8 mouse cellular contexts compared by ENCODE assay signal in the genomic region with DNA sequence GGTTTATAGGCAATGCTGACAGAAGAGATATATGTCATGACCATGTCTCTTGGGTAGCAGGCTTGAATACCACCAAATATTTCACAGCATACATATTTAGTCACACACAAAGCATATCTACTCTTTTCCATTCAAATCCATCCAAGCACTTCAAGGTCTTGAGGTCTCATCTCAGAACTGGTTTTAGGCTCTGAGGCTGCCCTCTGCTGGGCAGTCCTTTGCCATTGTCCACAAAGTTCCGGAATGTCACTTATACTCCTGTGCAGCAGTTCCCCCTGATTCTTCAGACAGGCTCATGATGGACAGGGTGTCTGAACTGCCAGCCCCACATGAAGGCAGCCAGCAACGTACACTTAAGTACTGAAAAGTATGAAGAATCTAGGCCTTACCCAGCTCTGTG. TPM values are rescaled to one million over a fixed set of nuclear protein-coding genes. Genes with fewer than 3 reads are reported as not detected.
DNase-seq lines count a peak whose midpoint lies in the region; ATAC-seq and TF ChIP-seq lines count a peak whose summit lies in the region.
"Had no signal": no experiment of that assay in that cellular context is flagged by ENCODE, and none has a peak within 500 bp of the region (broad histone marks: within the 10 kb centered on the region; RNA-seq: fewer than 3 reads in every experiment).

No protein-coding gene starts in this region.

- H3K27ac ChIP-seq in layer of hippocampus, adult 2 months = no peak overlapping the region
- no peak overlapping the region for H3K27ac ChIP-seq in lung, embryonic 14.5 days (ENCODE audit: low read depth)
- H3K27ac ChIP-seq: liver, embryonic 13.5 days had no signal

- H3K36me3 ChIP-seq in lung, embryonic 14.5 days (ENCODE audit: insufficient read depth) = peaks cover 32% of the 10 kb centered on the region

- no peak for TF ChIP-seq POLR2A in brain, embryonic 14.5 days (IDR thresholded peaks at IDR 0.05; ENCODE audit: borderline replicate concordance, extremely low read depth, insufficient read depth, insufficient read length, poor library complexity, severe bottlenecking)

- WGBS in lung, embryonic 14.5 days = 44% methylated on average over 2 of the region's 2 CpGs

- H3K4me1 ChIP-seq in lung, embryonic 14.5 days (ENCODE audit: insufficient read depth) = no peaks in the 10 kb centered on the region

- TF ChIP-seq CTCF in layer of hippocampus, adult 2 months (conservative IDR thresholded peaks at IDR 0.05) = peak; percentile 71
- TF ChIP-seq CTCF in brain, embryonic 14.5 days (IDR thresholded peaks at IDR 0.05; ENCODE audit: borderline replicate concordance, extremely low read depth, insufficient read depth, insufficient read length) = peak; percentile 65; the same call in 1 of the 2 replicates
- TF ChIP-seq CTCF in lung, embryonic 14.5 days (IDR thresholded peaks at IDR 0.05; ENCODE audit: low read depth) = peak; percentile 66

- no peak overlapping the region for H3K4me3 ChIP-seq in layer of hippocampus, adult 2 months
- H3K4me3 ChIP-seq in lung, embryonic 14.5 days (ENCODE audit: low read depth, low read length) = no peak overlapping the region
- H3K4me3 ChIP-seq: liver, embryonic 13.5 days had no signal

- no peak for DNase-seq in layer of hippocampus, adult 2 months (ENCODE audit: low spot score in 2 of 2)
- DNase-seq in layer of hippocampus, adult 9-11 months = no peak
- DNase-seq in NIH3T3 (ENCODE audit: low read depth) = peak; percentile 63
- peak; percentile 54 for DNase-seq in brain, embryonic 14.5 days (ENCODE audit: low read depth)
- peak; percentile 67 for DNase-seq in lung, embryonic 14.5 days
- no peak for DNase-seq in ovary, adult 18-20 months (ENCODE audit: low spot score)
- DNase-seq: liver, embryonic 13.5 days had no signal

- H3K4me2 ChIP-seq in lung, embryonic 14.5 days = no peak overlapping the region
- H3K4me2 ChIP-seq: liver, embryonic 13.5 days had no signal

- peaks cover 18% of the 10 kb centered on the region for H3K27me3 ChIP-seq in lung, embryonic 14.5 days (ENCODE audit: insufficient read depth, low read length)

- no peaks in the 10 kb centered on the region for H3K9me3 ChIP-seq in lung, embryonic 14.5 days (ENCODE audit: low read depth, low read length)
- H3K9me3 ChIP-seq: liver, embryonic 13.5 days had no signal

- no peak for ATAC-seq in lung, embryonic 14.5 days (ENCODE audit: insufficient read depth)
- ATAC-seq in monocyte, adult 5-6 weeks (replicated peaks; ENCODE audit: insufficient number of reproducible peaks, low FRiP score, low TSS enrichment, poor library complexity, severe bottlenecking) = no peak

- no peak overlapping the region for H3K9ac ChIP-seq in lung, embryonic 14.5 days
- H3K9ac ChIP-seq: liver, embryonic 13.5 days had no signal

RNA-seq across cellular contexts. Expression of a gene that starts 4.8 kb away (rescaled TPM):
- total RNA-seq in layer of hippocampus, adult 2 months (2021) = 1 to 10 TPM in 1 of 2 experiments, under 1 TPM in 1; 0.91 to 1.3 TPM
- polyA plus RNA-seq in brain, embryonic 14.5 days (2012; rRNA removed) = 2.1 and 3.4 TPM in 2 replicates
- polyA plus RNA-seq in lung, embryonic 14.5 days (2014; fragmentation: Nextera tagmentation; extraction: Ambion mirVana) = 0.28 and 0.54 TPM in 2 replicates
- total RNA-seq in monocyte, adult 5-6 weeks (2017) = 0.49 to 0.64 TPM in 2 of 3 replicates, not detected in the other

RNA-seq across cellular contexts. Expression of a gene that starts 5.1 kb away (rescaled TPM):
- 10 to 100 TPM; 36.9 to 37.2 TPM for total RNA-seq in layer of hippocampus, adult 2 months (2021)
- 16.9 and 19.8 TPM in 2 replicates for polyA plus RNA-seq in brain, embryonic 14.5 days (2012; rRNA removed)
- 2.7 and 3.5 TPM in 2 replicates for polyA plus RNA-seq in lung, embryonic 14.5 days (2014; fragmentation: Nextera tagmentation; extraction: Ambion mirVana)
- 9.1 to 25.8 TPM (median 15.7 TPM) in 3 replicates for total RNA-seq in monocyte, adult 5-6 weeks (2017)

RNA-seq across cellular contexts. Expression of a gene that starts 24.4 kb away (rescaled TPM):
- 10 to 100 TPM; 24.0 to 24.5 TPM for total RNA-seq in layer of hippocampus, adult 2 months (2021)
- 21.4 and 21.9 TPM in 2 replicates for polyA plus RNA-seq in brain, embryonic 14.5 days (2012; rRNA removed)
- polyA plus RNA-seq in lung, embryonic 14.5 days (2014; fragmentation: Nextera tagmentation; extraction: Ambion mirVana) = 53.1 and 53.2 TPM in 2 replicates
- total RNA-seq in monocyte, adult 5-6 weeks (2017) = 36.3 to 52.1 TPM (median 47.5 TPM) in 3 replicates

Comparison
In these comparisons a context has a peak if more than half of its experiments do, and no peak if none do; other contexts are left out.
1. DNase-seq: peak in NIH3T3 (single experiment), brain, embryonic 14.5 days (single experiment) and lung, embryonic 14.5 days (single experiment); none in layer of hippocampus, adult 2 months (0 of 2), layer of hippocampus, adult 9-11 months (single experiment) and ovary, adult 18-20 months (single experiment).
2. Peak in every context shown above with its lines, with median percentiles within 50 percentile points of each other: CTCF ChIP-seq.